10 mouse cellular contexts compared by ENCODE assay signal in the genomic region with DNA sequence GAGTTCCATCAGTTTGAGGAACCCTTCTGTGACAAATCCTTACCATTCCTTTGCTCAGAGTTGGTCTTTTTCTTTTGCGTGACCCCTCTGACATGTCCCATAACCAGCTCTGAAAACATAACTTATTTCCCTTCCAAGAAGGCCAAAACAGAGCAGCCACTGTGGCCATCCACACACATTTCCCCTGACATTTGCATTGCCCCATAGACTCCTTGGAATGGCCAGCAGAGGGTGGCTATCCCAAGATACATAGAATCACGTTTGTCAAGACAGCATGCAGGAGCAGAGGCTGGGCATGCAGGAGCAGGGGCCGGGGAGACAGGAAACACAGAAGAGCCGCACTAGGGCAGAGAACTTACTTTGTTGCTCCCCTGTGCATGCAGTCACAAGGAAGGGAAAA.
A peak's percentile ranks its signal among the peaks of the same experiment; 100 is the strongest.
DNase-seq lines count a peak whose midpoint lies in the region; ATAC-seq lines count a peak whose summit lies in the region.
"Had no signal": no experiment of that assay in that cellular context is flagged by ENCODE, and none has a peak within 500 bp of the region (broad histone marks: within the 10 kb centered on the region; RNA-seq: fewer than 3 reads in every experiment).

No protein-coding gene starts in this region.

- no peak overlapping the region for H3K4me3 ChIP-seq in heart, embryonic 11.5 days (ENCODE audit: low read depth, low read length)
- no peak overlapping the region for H3K4me3 ChIP-seq in lung, embryonic 15.5 days
- no peak overlapping the region for H3K4me3 ChIP-seq in stomach, embryonic 14.5 days (ENCODE audit: low read depth, low read length)

- no peak overlapping the region for H3K9ac ChIP-seq in heart, embryonic 11.5 days (ENCODE audit: low read depth, low read length)
- H3K9ac ChIP-seq in lung, embryonic 15.5 days: no peak overlapping the region
- H3K9ac ChIP-seq in stomach, embryonic 14.5 days (replicated peaks; ENCODE audit: low read depth, low read length): no peak overlapping the region

- H3K4me1 ChIP-seq in heart, embryonic 11.5 days (ENCODE audit: control insufficient read depth, insufficient read depth, low read length): no peaks in the 10 kb centered on the region
- peaks cover 23% of the 10 kb centered on the region for H3K4me1 ChIP-seq in lung, embryonic 15.5 days
- peaks cover 35% of the 10 kb centered on the region for H3K4me1 ChIP-seq in stomach, embryonic 14.5 days (ENCODE audit: control insufficient read depth, insufficient read depth, low read length)

- H3K27me3 ChIP-seq in heart, embryonic 11.5 days (ENCODE audit: control insufficient read depth, insufficient read depth, low read length): no peaks in the 10 kb centered on the region
- H3K27me3 ChIP-seq in lung, embryonic 15.5 days: no peaks in the 10 kb centered on the region
- H3K27me3 ChIP-seq in stomach, embryonic 14.5 days (ENCODE audit: control insufficient read depth, insufficient read depth, low read length): no peaks in the 10 kb centered on the region

- no peak for ATAC-seq in heart, embryonic 11.5 days (replicated peaks; ENCODE audit: insufficient number of reproducible peaks, low FRiP score, low TSS enrichment)
- ATAC-seq in lung, embryonic 15.5 days (ENCODE audit: borderline replicate concordance, extremely low read depth, low FRiP score, low TSS enrichment): peak; percentile 52; the same call in 1 of the 2 replicates
- ATAC-seq in stomach, embryonic 14.5 days (ENCODE audit: insufficient number of reproducible peaks, insufficient read depth, low FRiP score, low read depth): no peak
- ATAC-seq: inflammation-experienced regulatory T-cells, adult 6 months had no signal

- no peak overlapping the region for H3K4me2 ChIP-seq in heart, embryonic 11.5 days
- no peak overlapping the region for H3K4me2 ChIP-seq in lung, embryonic 15.5 days
- no peak overlapping the region for H3K4me2 ChIP-seq in stomach, embryonic 14.5 days (replicated peaks; ENCODE audit: low read depth, low read length)
- H3K4me2 ChIP-seq: liver, embryonic 11.5 days had no signal

- H3K36me3 ChIP-seq in heart, embryonic 11.5 days (ENCODE audit: control insufficient read depth, insufficient read depth, low read length): no peaks in the 10 kb centered on the region
- no peaks in the 10 kb centered on the region for H3K36me3 ChIP-seq in lung, embryonic 15.5 days
- H3K36me3 ChIP-seq in stomach, embryonic 14.5 days (ENCODE audit: control insufficient read depth, insufficient read depth, low read length): no peaks in the 10 kb centered on the region

- WGBS in heart, embryonic 11.5 days (ENCODE audit: insufficient replicate concordance): 56% methylated on average over 4 of the region's 4 CpGs
- WGBS in lung, embryonic 15.5 days: 46% methylated on average over 4 of the region's 4 CpGs
- WGBS in stomach, embryonic 14.5 days: 35% methylated on average over 4 of the region's 4 CpGs

- DNase-seq in heart, postnatal 4 days: no peak
- DNase-seq in lung, adult 18-20 months: no peak
- peak; percentile 43 for DNase-seq in forelimb bud, embryonic 11.5 days (ENCODE audit: low read depth, low spot score)
- no peak for DNase-seq in spleen, postnatal 36 days (ENCODE audit: low spot score in 2 of 2)
- DNase-seq in urinary bladder, postnatal 10 days (ENCODE audit: low spot score): no peak

- H3K9me3 ChIP-seq in heart, embryonic 11.5 days (replicated peaks; ENCODE audit: control insufficient read depth, low read length): no peaks in the 10 kb centered on the region
- H3K9me3 ChIP-seq in lung, embryonic 15.5 days: no peaks in the 10 kb centered on the region
- no peaks in the 10 kb centered on the region for H3K9me3 ChIP-seq in stomach, embryonic 14.5 days (ENCODE audit: control insufficient read depth, low read depth, low read length)

- H3K27ac ChIP-seq in heart, embryonic 11.5 days (ENCODE audit: low read depth, low read length): 0 out of 2 replicates have a peak overlapping the region, but pooled peaks have one; percentile 15
- H3K27ac ChIP-seq in lung, embryonic 15.5 days: peak overlapping the region; percentile 82
- H3K27ac ChIP-seq in stomach, embryonic 14.5 days (ENCODE audit: low read length): peak overlapping the region; percentile 91

Comparison
In these comparisons a context has a peak if more than half of its experiments do, and no peak if none do; other contexts are left out.
1. H3K27ac ChIP-seq: peak in every context shown above with its lines; median percentile 91 in stomach, embryonic 14.5 days; 82 in lung, embryonic 15.5 days; 15 in heart, embryonic 11.5 days.